Mouse (Mus musculus) limb, embryonic 14.5 days (tissue): ENCODE measurements around the gene Pgm1. TPM values are rescaled to one million over a fixed set of nuclear protein-coding genes. Genes with fewer than 3 reads are reported as not detected.

Experiments used
- ATAC-seq: fragments of 200-750 bp; cut with Nextera tagmentation; 2 replicates; pipeline ENCODE4 v1.8.0; 2017; ENCODE audit warnings: low read depth, moderate number of reproducible peaks, moderate TSS enrichment; ENCODE audit not compliant: low FRiP score
- DNase-seq: peaks from one replicate; pipeline ENCODE4 v3.0.0-alpha.2; 2015; ENCODE audit warnings: low spot score
- H3K27ac ChIP-seq: fragments of 300-500 bp; sonication (generic); replicated peaks from 2 replicates; pipeline ENCODE4 v1.5.1; 2014; ENCODE audit warnings: low read depth, mild to moderate bottlenecking, low read length, moderate library complexity, mixed read lengths
- H3K27me3 ChIP-seq: fragments of 300-500 bp; sonication (generic); 2 replicates; pipeline ENCODE4 v1.6.1; 2014; ENCODE audit warnings: low read length, mixed read lengths; ENCODE audit not compliant: control insufficient read depth, insufficient read depth
- H3K36me3 ChIP-seq: fragments of 300-500 bp; sonication (generic); 2 replicates; pipeline ENCODE4 v1.6.1; 2014; ENCODE audit warnings: mild to moderate bottlenecking, low read length, moderate library complexity, mixed read lengths; ENCODE audit not compliant: control insufficient read depth, insufficient read depth
- H3K4me1 ChIP-seq: fragments of 300-500 bp; sonication (generic); 2 replicates; pipeline ENCODE4 v1.6.1; 2014; ENCODE audit warnings: antibody characterized with exemption, low read length, mixed read lengths; ENCODE audit not compliant: control insufficient read depth, insufficient read depth
- H3K4me2 ChIP-seq: fragments of 300-500 bp; sonication (generic); replicated peaks from 2 replicates; pipeline ENCODE4 v1.6.1; 2014; ENCODE audit warnings: low read depth, mild to moderate bottlenecking, low read length, moderate library complexity; ENCODE audit not compliant: severe bottlenecking
- H3K4me3 ChIP-seq: fragments of 300-500 bp; sonication (generic); replicated peaks from 2 replicates; pipeline ENCODE4 v1.5.1; 2014; ENCODE audit warnings: low read length
- H3K9ac ChIP-seq: fragments of 300-500 bp; sonication (generic); 2 replicates; pipeline ENCODE4 v1.6.1; 2014; ENCODE audit warnings: mild to moderate bottlenecking, low read depth, low read length, moderate library complexity; ENCODE audit not compliant: severe bottlenecking
- H3K9me3 ChIP-seq: fragments of 300-500 bp; sonication (generic); 2 replicates; pipeline ENCODE4 v1.6.1; 2016; ENCODE audit warnings: low read length; ENCODE audit not compliant: control insufficient read depth
- POLR2A ChIP-seq: fragments of 200-500 bp; IDR thresholded peaks from 2 replicates; pipeline ENCODE4 v1.8.0; 2012; ENCODE audit warnings: inconsistent platforms, mild to moderate bottlenecking, moderate library complexity, borderline replicate concordance; ENCODE audit not compliant: insufficient read depth, insufficient read length; ENCODE audit errors: extremely low read depth
- WGBS: fragments of 180-500 bp; shearing (Covaris S2); extraction: QIAGEN DNeasy Blood & Tissue Kit; methylation state at CpG from one replicate; pipeline ENCODE4 v1.1.7; 2014; 5-methylcytosine and 5-hydroxymethylcytosine counted together
- polyA plus RNA-seq, 2 experiments: library from polyadenylated mRNA; depleted of rRNA in 1 of 2; stranded (reverse) in 1 of 2; unstranded in 1 of 2; fragments of >200 nt; fragmentation: Nextera tagmentation in 1 of 2; extraction: Ambion mirVana in 1 of 2; gene quantifications; 2 replicates each; pipeline versions ENCODE4 v1.2.1 to v1.2.3; 2012 to 2014

Gene Pgm1
- polyA plus RNA-seq, 2 experiments: 39.8 to 54.6 TPM

- DNase-seq (no peak), ATAC-seq (no peak)
- Histone ChIP-seq H3K4me1 (peaks cover 2% of the 10 kb centered on the region; the same call in 1 of the 2 replicates), H3K27ac (no peak overlapping the region), H3K27me3 (no peaks in the 10 kb centered on the region), H3K9ac (no peak overlapping the region), H3K4me2 (no peak overlapping the region), H3K9me3 (no peaks in the 10 kb centered on the region), H3K36me3 (no peaks in the 10 kb centered on the region), H3K4me3 (no peak overlapping the region)
- no peak for TF ChIP-seq POLR2A
- 85% methylated on average over 7 of the region's 7 CpGs for WGBS
These were observed 15.8 kb downstream of the Pgm1 start for GRCm38 (mm10) chr4:99945011-99945410.

GRCm38 (mm10) chr4:99946516-99946915 is 17.3 kb downstream of the Pgm1 start:
- H3K9me3 ChIP-seq: no peaks in the 10 kb centered on the region
- ATAC-seq (no peak), DNase-seq (no peak)
- no peak overlapping the region for H3K9ac ChIP-seq
- no peak overlapping the region for H3K4me2 ChIP-seq
- 92% methylated on average over 2 of the region's 2 CpGs for WGBS
- H3K36me3 ChIP-seq: no peaks in the 10 kb centered on the region
- H3K4me1 ChIP-seq: no peaks in the 10 kb centered on the region
- no peak overlapping the region for H3K27ac ChIP-seq
- no peak overlapping the region for H3K4me3 ChIP-seq
- no peak for TF ChIP-seq POLR2A
- no peaks in the 10 kb centered on the region for H3K27me3 ChIP-seq

GRCm38 (mm10) chr4:99947192-99947591 is 18.0 kb downstream of the Pgm1 start:
- Histone ChIP-seq H3K9me3 (no peaks in the 10 kb centered on the region), H3K4me1 (no peaks in the 10 kb centered on the region), H3K9ac (no peak overlapping the region), H3K27me3 (no peaks in the 10 kb centered on the region), H3K27ac (no peak overlapping the region), H3K4me3 (no peak overlapping the region), H3K36me3 (no peaks in the 10 kb centered on the region), H3K4me2 (no peak overlapping the region)
- peak; percentile 42 for DNase-seq
- 73% methylated on average over 1 of the region's 1 CpGs for WGBS
- no peak for TF ChIP-seq POLR2A
- peak; percentile 30; the same call in 1 of the 2 replicates for ATAC-seq

GRCm38 (mm10) chr4:99947896-99948295 is 18.7 kb downstream of the Pgm1 start:
- Histone ChIP-seq H3K9me3 (no peaks in the 10 kb centered on the region), H3K27me3 (no peaks in the 10 kb centered on the region), H3K4me1 (no peaks in the 10 kb centered on the region), H3K9ac (no peak overlapping the region), H3K4me2 (no peak overlapping the region), H3K4me3 (no peak overlapping the region), H3K36me3 (no peaks in the 10 kb centered on the region), H3K27ac (no peak overlapping the region)
- 85% methylated on average over 1 of the region's 1 CpGs for WGBS
- TF ChIP-seq POLR2A: no peak
- DNase-seq (no peak), ATAC-seq (no peak)

GRCm38 (mm10) chr4:99953904-99954303 is 24.7 kb downstream of the Pgm1 start:
- ATAC-seq: no peak
- no peak overlapping the region for H3K9ac ChIP-seq
- no peak overlapping the region for H3K4me2 ChIP-seq
- no peaks in the 10 kb centered on the region for H3K9me3 ChIP-seq
- no peak overlapping the region for H3K27ac ChIP-seq
- no peaks in the 10 kb centered on the region for H3K36me3 ChIP-seq
- no peak for DNase-seq
- H3K27me3 ChIP-seq: no peaks in the 10 kb centered on the region
- H3K4me3 ChIP-seq: no peak overlapping the region
- H3K4me1 ChIP-seq: no peaks in the 10 kb centered on the region; the same call in 1 of the 2 replicates
- 89% methylated on average over 2 of the region's 2 CpGs for WGBS
- TF ChIP-seq POLR2A: no peak

GRCm38 (mm10) chr4:99955396-99955795 is 26.2 kb downstream of the Pgm1 start:
- no peaks in the 10 kb centered on the region for H3K36me3 ChIP-seq
- H3K4me2 ChIP-seq: no peak overlapping the region
- no peak overlapping the region for H3K27ac ChIP-seq
- ATAC-seq (no peak), DNase-seq (no peak)
- no peak overlapping the region for H3K4me3 ChIP-seq
- TF ChIP-seq POLR2A: no peak
- no peak overlapping the region for H3K9ac ChIP-seq
- H3K27me3 ChIP-seq: no peaks in the 10 kb centered on the region
- no peaks in the 10 kb centered on the region; the same call in 1 of the 2 replicates for H3K4me1 ChIP-seq
- WGBS: 85% methylated on average over 10 of the region's 10 CpGs
- H3K9me3 ChIP-seq: no peaks in the 10 kb centered on the region
